Mouse (Mus musculus) lung, postnatal 0 days (tissue): ENCODE results near the gene Smim1.

Experiments used
- CTCF ChIP-seq: IDR thresholded peaks from 2 replicates; pipeline ENCODE4 v1.5.1; 2016; ENCODE audit warnings: antibody characterized with exemption, mild to moderate bottlenecking
- EP300 ChIP-seq: IDR thresholded peaks from 2 replicates; pipeline ENCODE4 v1.6.1; 2016; ENCODE audit warnings: antibody characterized with exemption, mild to moderate bottlenecking, control low read depth

DNA sequence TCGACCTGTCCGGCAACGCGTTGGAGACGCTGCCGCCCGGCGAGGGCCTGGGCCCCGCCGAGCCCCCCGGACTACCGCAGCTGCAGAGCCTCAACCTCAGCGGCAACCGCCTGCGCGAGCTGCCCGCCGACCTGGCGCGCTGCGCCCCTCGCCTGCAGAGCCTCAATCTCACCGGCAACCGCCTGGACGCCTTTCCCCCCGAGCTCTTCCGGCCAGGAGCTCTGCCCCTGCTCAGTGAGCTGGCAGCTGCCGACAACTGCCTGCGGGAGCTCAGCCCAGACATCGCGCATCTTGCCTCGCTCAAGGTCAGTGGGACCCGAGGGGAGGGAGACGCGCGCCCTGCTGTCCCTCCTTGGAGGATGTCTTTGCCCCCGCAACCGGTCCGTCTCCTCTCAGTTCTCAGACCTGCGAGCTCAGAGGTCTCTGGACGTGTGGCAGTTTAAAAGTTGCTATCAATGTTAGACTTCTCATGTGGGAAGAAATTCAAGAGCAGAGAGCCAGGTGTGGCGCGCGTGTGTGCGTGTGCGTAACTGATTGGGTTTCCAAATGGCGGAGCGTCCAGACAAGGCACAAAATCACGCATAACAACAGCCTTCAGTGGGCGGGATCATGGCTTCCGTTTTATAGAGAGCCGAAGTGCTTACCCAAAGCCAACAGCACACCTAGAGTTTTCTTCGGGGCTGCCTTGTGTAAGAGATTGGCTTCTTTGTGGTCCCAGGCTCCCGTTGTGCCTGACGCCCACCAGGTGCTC lies 13.7 kb downstream of the Smim1 start:
- TF ChIP-seq CTCF (no peak), EP300 (no peak)
